Mouse (Mus musculus): ENCODE results near the gene H3f3b.

GRCm38 (mm10) chr11:116057237-116057881 is 29.6 kb upstream of the H3f3b start:
- TF ChIP-seq CTCF (IDR thresholded peaks at IDR 0.05): no peak
- no peak for TF ChIP-seq EP300 (IDR thresholded peaks at IDR 0.05)

Data from lung, postnatal 0 days (tissue).